Mouse (Mus musculus) liver, embryonic 14.5 days (tissue): ENCODE measurements around the gene Tbcb. TPM values are rescaled to one million over a fixed set of nuclear protein-coding genes. Genes with fewer than 3 reads are reported as not detected.
A peak's percentile ranks its signal among the peaks of the same experiment; 100 is the strongest.
"Not testable (repeated sequence)": the region's sequence is repeated elsewhere in the genome, so short reads cannot be mapped to it uniquely, and the experiment has no call there.

Experiments
- ATAC-seq: fragments of 200-750 bp; cut with Nextera tagmentation; 2 replicates; pipeline ENCODE4 v1.8.0; 2017; ENCODE audit warnings: moderate number of reproducible peaks, mild to moderate bottlenecking, moderate library complexity; ENCODE audit not compliant: insufficient read depth
- DNase-seq, 3 experiments: peaks; one replicate each; pipeline ENCODE4 v3.0.0-alpha.2; 2012 to 2013; ENCODE audit warnings: low read depth in 3 of 3, low spot score in 3 of 3
- H3K27ac ChIP-seq: fragments of 300-500 bp; sonication (generic); 2 replicates; pipeline ENCODE4 v1.5.1; 2014; ENCODE audit warnings: moderate library complexity, mild to moderate bottlenecking, control low read depth, inconsistent platforms
- H3K27me3 ChIP-seq: fragments of 300-500 bp; sonication (generic); 2 replicates; pipeline ENCODE4 v1.6.1; 2014; ENCODE audit warnings: mild to moderate bottlenecking, low read length, moderate library complexity; ENCODE audit not compliant: control insufficient read depth, insufficient read depth
- H3K36me3 ChIP-seq: fragments of 300-500 bp; sonication (generic); replicated peaks from 2 replicates; pipeline ENCODE4 v1.6.1; 2014; ENCODE audit warnings: low read depth; ENCODE audit not compliant: control insufficient read depth, insufficient read depth
- H3K4me1 ChIP-seq, 2 experiments: fragments of 200-500 bp in 1 of 2; fragments of 300-500 bp in 1 of 2; sonication (generic) in 1 of 2; replicated peaks; 2 replicates each; pipeline ENCODE4 v1.6.1; 2012 to 2014; ENCODE audit warnings: antibody characterized with exemption in 1 of 2, inconsistent platforms in 1 of 2, low read length in 1 of 2; ENCODE audit not compliant: control insufficient read depth in 2 of 2, insufficient read depth in 2 of 2
- H3K4me2 ChIP-seq: fragments of 300-500 bp; sonication (generic); 2 replicates; pipeline ENCODE4 v1.6.1; 2014; ENCODE audit warnings: low read depth, mild to moderate bottlenecking, control low read depth, moderate library complexity
- H3K4me3 ChIP-seq, 2 experiments: fragments of 200-500 bp in 1 of 2; fragments of 300-500 bp in 1 of 2; sonication (generic) in 1 of 2; 2 replicates each; pipeline ENCODE4 v1.5.1; 2012 to 2014; ENCODE audit warnings: low read depth in 2 of 2, low read length in 2 of 2, mild to moderate bottlenecking in 2 of 2, control low read depth in 1 of 2, inconsistent platforms in 1 of 2, moderate library complexity in 1 of 2; ENCODE audit not compliant: insufficient read depth in 1 of 2
- H3K9ac ChIP-seq: fragments of 300-500 bp; sonication (generic); replicated peaks from 2 replicates; pipeline ENCODE4 v1.6.1; 2014; ENCODE audit warnings: mild to moderate bottlenecking, control low read depth, moderate library complexity
- H3K9me3 ChIP-seq: fragments of 300-500 bp; sonication (generic); 2 replicates; pipeline ENCODE4 v1.6.1; 2016; ENCODE audit warnings: low read length, mixed read lengths; ENCODE audit not compliant: control insufficient read depth
- CTCF ChIP-seq: IDR thresholded peaks from 2 replicates; pipeline ENCODE4 v1.5.1; 2016; ENCODE audit warnings: antibody characterized with exemption, low read depth, control low read depth
- EP300 ChIP-seq: IDR thresholded peaks from 2 replicates; pipeline ENCODE4 v1.6.1; 2016; ENCODE audit warnings: antibody characterized with exemption, low read depth
- WGBS: fragments of 180-500 bp; shearing (Covaris S2); extraction: QIAGEN DNeasy Blood & Tissue Kit; methylation state at CpG from one replicate; pipeline ENCODE4 v1.1.7; 2014; ENCODE audit not compliant: insufficient replicate concordance; 5-methylcytosine and 5-hydroxymethylcytosine counted together
- polyA plus RNA-seq, 2 experiments: library from polyadenylated mRNA; depleted of rRNA in 1 of 2; stranded (reverse) in 1 of 2; unstranded in 1 of 2; fragments of >200 nt; fragmentation: Nextera tagmentation in 1 of 2; extraction: Ambion mirVana in 1 of 2; gene quantifications; 2 replicates each; pipeline versions ENCODE4 v1.2.1 to v1.2.3; 2012 to 2014

Gene Tbcb
- polyA plus RNA-seq, 2 experiments, result 24.4 to 44.8 TPM

- H3K4me1 ChIP-seq, result peaks cover 9 to 15% of the 10 kb centered on the region in 2 experiments
- TF ChIP-seq CTCF (no peak), EP300 (no peak)
- no peak overlapping the region for H3K4me3 ChIP-seq
- no peak overlapping the region for H3K4me2 ChIP-seq
- no peaks in the 10 kb centered on the region for H3K9me3 ChIP-seq
- no peak overlapping the region for H3K9ac ChIP-seq
- H3K27me3 ChIP-seq, result no peaks in the 10 kb centered on the region
- H3K36me3 ChIP-seq, result peaks cover 35% of the 10 kb centered on the region
- ATAC-seq (no peak), DNase-seq (no peak)
- WGBS, result 83% methylated on average over 12 of the region's 12 CpGs
- H3K27ac ChIP-seq, result no peak overlapping the region
These were observed 40.0 kb downstream of the Tbcb start for GRCm38 (mm10) chr7:30192088-30192487.

GRCm38 (mm10) chr7:30189116-30189491 lies 43.0 kb downstream of the Tbcb start:
- H3K27ac ChIP-seq, result no peak overlapping the region
- no peaks in the 10 kb centered on the region for H3K27me3 ChIP-seq
- H3K4me2 ChIP-seq, result no peak overlapping the region
- H3K9me3 ChIP-seq, result no peaks in the 10 kb centered on the region
- no peak overlapping the region for H3K9ac ChIP-seq
- H3K36me3 ChIP-seq, result peaks cover 42% of the 10 kb centered on the region
- no peak overlapping the region for H3K4me3 ChIP-seq
- no peak for ATAC-seq
- WGBS, result 74% methylated on average over 4 of the region's 4 CpGs
- TF ChIP-seq EP300 (no peak), CTCF (no peak)
- no peak for DNase-seq
- peaks cover 6 to 10% of the 10 kb centered on the region in 2 experiments for H3K4me1 ChIP-seq

- H3K36me3 ChIP-seq, result peaks cover 42% of the 10 kb centered on the region
- ATAC-seq (no peak), DNase-seq (no peak)
- H3K9me3 ChIP-seq, result no peaks in the 10 kb centered on the region
- no peaks in the 10 kb centered on the region for H3K27me3 ChIP-seq
- WGBS, result 77% methylated on average over 12 of the region's 12 CpGs
- no peak overlapping the region for H3K9ac ChIP-seq
- H3K27ac ChIP-seq, result no peak overlapping the region
- H3K4me3 ChIP-seq, result no peak overlapping the region
- peaks cover 5 to 12% of the 10 kb centered on the region in 2 experiments for H3K4me1 ChIP-seq
- no peak for TF ChIP-seq CTCF
- TF ChIP-seq EP300, result no peak
- no peak overlapping the region for H3K4me2 ChIP-seq
These were observed 43.5 kb downstream of the Tbcb start for GRCm38 (mm10) chr7:30188344-30189115.

- ATAC-seq (no peak), DNase-seq (no peak)
- H3K9me3 ChIP-seq, result no peaks in the 10 kb centered on the region
- 68% methylated on average over 13 of the region's 13 CpGs for WGBS
- peaks cover 24% of the 10 kb centered on the region for H3K36me3 ChIP-seq
- H3K27me3 ChIP-seq, result no peaks in the 10 kb centered on the region
- H3K4me1 ChIP-seq, result peaks cover 0 to 9% of the 10 kb centered on the region in 2 experiments; a peak in 2 of 4 replicates
- no peak overlapping the region for H3K4me3 ChIP-seq
- no peak overlapping the region for H3K27ac ChIP-seq
- TF ChIP-seq EP300 (no peak), CTCF (no peak)
- H3K9ac ChIP-seq, result no peak overlapping the region
- H3K4me2 ChIP-seq, result no peak overlapping the region
These were observed 47.3 kb downstream of the Tbcb start for GRCm38 (mm10) chr7:30184641-30185348.

- Histone ChIP-seq H3K4me1 (peaks cover 0 to 9% of the 10 kb centered on the region in 2 experiments; a peak in 2 of 4 replicates), H3K27me3 (no peaks in the 10 kb centered on the region), H3K9ac (peak within 1 kb of the TSS; percentile 34; the same call in 1 of the 2 replicates), H3K36me3 (peaks cover 23% of the 10 kb centered on the region), H3K4me2 (peak within 1 kb of the TSS; percentile 64), H3K27ac (no peak within 1 kb of the TSS), H3K9me3 (no peaks in the 10 kb centered on the region), H3K4me3 (peak within 1 kb of the TSS; percentile 25 to 45)
- TF ChIP-seq CTCF (no peak), EP300 (no peak)
- DNase-seq, result peak; percentile 82 to 92 (median 87)
- ATAC-seq, result peak; percentile 88
- under 1% methylated on average over 11 of the region's 11 CpGs for WGBS
These were observed 48.2 kb downstream of the Tbcb start, which contains the start of gene Cox7a1 for GRCm38 (mm10) chr7:30183879-30184289. Gene Cox7a1, plus strand, starts transcription at chr7:30184144.

- not testable (repeated sequence) for H3K9ac ChIP-seq, H3K9me3 ChIP-seq, DNase-seq, H3K27ac ChIP-seq, H3K4me3 ChIP-seq, ATAC-seq, H3K4me1 ChIP-seq, H3K27me3 ChIP-seq
- Histone ChIP-seq H3K4me2 (peak overlapping the region; percentile 64), H3K36me3 (peaks cover 17% of the 10 kb centered on the region)
- 64% methylated on average over 6 of the region's 7 CpGs for WGBS
These were observed 48.9 kb downstream of the Tbcb start for GRCm38 (mm10) chr7:30183189-30183588.

GRCm38 (mm10) chr7:30181929-30182328 lies 50.1 kb downstream of the Tbcb start:
- ATAC-seq, H3K4me1 ChIP-seq: not testable (repeated sequence)
- 79% methylated on average over 9 of the region's 10 CpGs for WGBS

More at GRCm38 (mm10) chr7:30181929-30182328, 50.1 kb downstream of the Tbcb start:
- H3K9me3 ChIP-seq, H3K36me3 ChIP-seq, H3K9ac ChIP-seq, H3K27me3 ChIP-seq, H3K4me3 ChIP-seq, H3K4me2 ChIP-seq, DNase-seq, H3K27ac ChIP-seq: not testable (repeated sequence)
